Mouse (Mus musculus): ENCODE measurements around the gene Mettl15. TPM values are rescaled to one million over a fixed set of nuclear protein-coding genes. Genes with fewer than 3 reads are reported as not detected.
A peak's percentile ranks its signal among the peaks of the same experiment; 100 is the strongest.

Gene Mettl15
- total RNA-seq (2014; rRNA removed) (5.9 and 10.2 TPM in 2 replicates), polyA plus RNA-seq (2015; fragmentation: Nextera tagmentation; extraction: Ambion mirVana) (7.4 and 9.1 TPM in 2 replicates)

DNA sequence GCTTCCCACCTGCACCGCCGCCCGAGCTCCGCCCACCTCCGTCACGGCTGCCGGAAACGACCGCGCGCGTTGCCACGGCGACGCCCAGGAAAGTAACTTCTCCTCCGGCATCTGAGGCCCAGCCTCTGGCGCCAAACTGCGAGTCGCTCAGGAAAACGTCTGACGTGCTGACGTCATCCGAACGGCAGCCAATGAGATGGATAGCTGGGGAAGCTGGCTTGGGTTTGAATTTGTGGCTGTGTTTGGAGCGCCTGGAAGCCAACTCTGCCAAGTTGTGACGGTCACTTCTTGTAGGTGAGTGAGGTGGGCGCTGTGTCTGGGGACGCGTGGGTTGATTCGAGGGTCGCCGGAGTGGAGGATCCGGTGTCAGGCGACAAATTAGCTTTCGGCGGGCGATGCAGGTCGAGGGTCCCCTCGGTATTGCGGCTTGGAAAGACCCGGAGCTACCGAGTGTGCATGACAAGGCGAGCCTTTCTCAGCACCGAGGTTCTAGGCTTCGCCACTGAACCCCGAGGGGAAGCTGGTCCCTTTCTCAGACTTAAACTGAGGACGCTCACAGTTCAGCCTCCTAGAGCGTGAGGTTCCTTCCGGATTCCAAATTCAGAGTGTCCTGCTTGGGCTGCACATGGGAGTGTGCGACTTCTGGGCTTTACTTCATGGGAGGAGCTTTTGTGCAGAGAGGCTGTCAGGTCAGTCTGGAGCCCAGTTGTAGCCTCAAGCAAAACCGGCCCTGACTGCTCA, at the start of gene Mettl15, which contains the start of gene Kif18a:
Gene Mettl15 (minus strand): TSS at position 149 of the 741 bp plus-strand sequence.
Gene Kif18a (plus strand): TSS at position 139 of the 741 bp plus-strand sequence.
- WGBS = 0% methylated on average over 51 of the region's 51 CpGs
- peak; percentile 98 for ATAC-seq (ENCODE audit: low FRiP score)

DNA sequence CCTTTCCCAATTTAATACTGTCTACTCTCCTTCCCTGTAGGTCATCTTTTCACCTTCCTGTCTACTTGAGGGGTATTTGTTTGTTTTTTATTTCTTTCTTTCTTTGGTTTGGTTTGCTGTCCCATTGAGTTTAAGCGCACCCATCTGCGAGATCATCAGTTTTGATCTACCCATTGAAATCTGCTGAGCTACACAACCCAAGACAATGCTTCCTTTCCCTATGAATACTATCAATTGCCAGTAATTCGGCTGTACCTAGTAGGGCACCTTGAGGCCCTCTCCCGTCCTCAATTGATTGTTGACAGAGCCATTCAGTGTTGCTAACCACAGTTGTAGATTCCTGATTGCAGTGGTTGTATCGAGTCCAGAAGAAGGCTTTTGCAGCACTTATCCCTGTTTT, 30.8 kb upstream of the Mettl15 start:
- Histone ChIP-seq H3K4me3 (ENCODE audit: low read depth, low read length) (no peak overlapping the region), H3K9ac (replicated peaks; ENCODE audit: low read length, poor library complexity, severe bottlenecking) (no peak overlapping the region), H3K27me3 (ENCODE audit: insufficient read depth, low read length) (no peaks in the 10 kb centered on the region), H3K9me3 (ENCODE audit: low read length) (no peaks in the 10 kb centered on the region), H3K27ac (ENCODE audit: low read depth, low read length) (no peak overlapping the region), H3K4me1 (ENCODE audit: insufficient read depth, low read length) (no peaks in the 10 kb centered on the region), H3K4me2 (ENCODE audit: low read depth, low read length, poor library complexity, severe bottlenecking) (no peak overlapping the region), H3K36me3 (ENCODE audit: insufficient read depth, low read length) (no peaks in the 10 kb centered on the region)
- no peak for TF ChIP-seq CTCF (IDR thresholded peaks at IDR 0.05)
- 97% methylated on average over 5 of the region's 5 CpGs for WGBS
- ATAC-seq (ENCODE audit: low FRiP score) (no peak), DNase-seq (ENCODE audit: low spot score) (no peak)

More for the DNA sequence above, at the start of gene Mettl15, which contains the start of gene Kif18a:
- no peaks in the 10 kb centered on the region for H3K36me3 ChIP-seq (ENCODE audit: insufficient read depth, low read length)
- H3K4me1 ChIP-seq (ENCODE audit: insufficient read depth, low read length) = no peaks in the 10 kb centered on the region
- H3K9ac ChIP-seq (replicated peaks; ENCODE audit: low read length, poor library complexity, severe bottlenecking) = peak within 1 kb of the TSS; percentile 71
- H3K9me3 ChIP-seq (ENCODE audit: low read length) = no peaks in the 10 kb centered on the region
- peak; percentile 99 for DNase-seq (ENCODE audit: low spot score)
- H3K4me3 ChIP-seq (ENCODE audit: low read depth, low read length) = peak within 1 kb of the TSS; percentile 60
- H3K4me2 ChIP-seq (ENCODE audit: low read depth, low read length, poor library complexity, severe bottlenecking) = peak within 1 kb of the TSS; percentile 82
- no peak for TF ChIP-seq CTCF (IDR thresholded peaks at IDR 0.05)
- H3K27ac ChIP-seq (ENCODE audit: low read depth, low read length) = peak within 1 kb of the TSS; percentile 64
- no peaks in the 10 kb centered on the region for H3K27me3 ChIP-seq (ENCODE audit: insufficient read depth, low read length)

DNA sequence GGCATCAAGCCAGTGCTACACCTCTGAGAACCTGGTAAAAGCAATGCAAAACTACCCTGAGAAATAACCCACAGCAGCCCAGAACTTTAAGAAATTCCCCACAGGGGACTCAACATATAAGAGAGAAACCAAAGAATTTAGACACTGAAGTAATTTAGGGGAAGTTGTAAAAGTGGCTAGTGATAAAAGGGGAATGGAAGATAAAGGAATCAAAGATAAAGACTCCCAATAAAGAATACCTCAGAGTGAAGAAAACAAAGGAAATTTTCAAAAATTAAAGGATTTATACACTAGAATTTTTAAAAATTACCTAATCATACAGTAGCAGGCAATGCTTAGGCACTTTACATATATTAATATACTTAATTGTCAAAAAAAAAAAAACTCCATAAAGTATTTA, 23.1 kb upstream of the Mettl15 start:
- TF ChIP-seq CTCF (IDR thresholded peaks at IDR 0.05) = no peak
- no peak for DNase-seq (ENCODE audit: low spot score)
- H3K9ac ChIP-seq (replicated peaks; ENCODE audit: low read length, poor library complexity, severe bottlenecking) = no peak overlapping the region
- no peak overlapping the region for H3K27ac ChIP-seq (ENCODE audit: low read depth, low read length)
- no peaks in the 10 kb centered on the region for H3K4me1 ChIP-seq (ENCODE audit: insufficient read depth, low read length)
- ATAC-seq (ENCODE audit: low FRiP score) = no peak
- no peaks in the 10 kb centered on the region for H3K36me3 ChIP-seq (ENCODE audit: insufficient read depth, low read length)
- no peaks in the 10 kb centered on the region for H3K27me3 ChIP-seq (ENCODE audit: insufficient read depth, low read length)
- no peak overlapping the region for H3K4me3 ChIP-seq (ENCODE audit: low read depth, low read length)
- no peaks in the 10 kb centered on the region for H3K9me3 ChIP-seq (ENCODE audit: low read length)
- H3K4me2 ChIP-seq (ENCODE audit: low read depth, low read length, poor library complexity, severe bottlenecking) = no peak overlapping the region

DNA sequence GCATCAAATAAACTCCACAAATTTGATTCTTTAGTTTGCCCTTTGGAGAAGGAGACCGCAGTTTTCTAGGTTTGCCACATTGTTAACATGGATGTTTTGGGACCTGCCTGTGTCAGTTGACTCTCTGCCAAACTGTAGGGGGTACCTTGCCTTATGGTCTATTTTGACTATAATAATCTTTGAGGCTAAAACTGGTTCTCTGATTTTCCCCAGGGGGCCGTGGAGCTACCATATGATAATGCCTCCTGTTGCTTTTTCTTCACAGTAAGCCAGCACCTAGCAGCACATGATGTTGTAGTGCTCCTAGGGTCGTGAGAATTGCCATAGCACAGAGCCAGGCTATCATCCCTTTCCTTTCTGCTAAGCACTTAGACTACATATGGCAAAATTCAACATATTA, 21.7 kb upstream of the Mettl15 start:
- Histone ChIP-seq H3K9me3 (ENCODE audit: low read length) (no peaks in the 10 kb centered on the region), H3K4me3 (ENCODE audit: low read depth, low read length) (no peak overlapping the region), H3K27me3 (ENCODE audit: insufficient read depth, low read length) (no peaks in the 10 kb centered on the region), H3K4me1 (ENCODE audit: insufficient read depth, low read length) (no peaks in the 10 kb centered on the region), H3K9ac (replicated peaks; ENCODE audit: low read length, poor library complexity, severe bottlenecking) (no peak overlapping the region), H3K27ac (ENCODE audit: low read depth, low read length) (no peak overlapping the region), H3K4me2 (ENCODE audit: low read depth, low read length, poor library complexity, severe bottlenecking) (no peak overlapping the region), H3K36me3 (ENCODE audit: insufficient read depth, low read length) (no peaks in the 10 kb centered on the region)
- 92% methylated on average over 3 of the region's 3 CpGs for WGBS
- ATAC-seq (ENCODE audit: low FRiP score) = no peak
- no peak for DNase-seq (ENCODE audit: low spot score)
- TF ChIP-seq CTCF (IDR thresholded peaks at IDR 0.05) = no peak

DNA sequence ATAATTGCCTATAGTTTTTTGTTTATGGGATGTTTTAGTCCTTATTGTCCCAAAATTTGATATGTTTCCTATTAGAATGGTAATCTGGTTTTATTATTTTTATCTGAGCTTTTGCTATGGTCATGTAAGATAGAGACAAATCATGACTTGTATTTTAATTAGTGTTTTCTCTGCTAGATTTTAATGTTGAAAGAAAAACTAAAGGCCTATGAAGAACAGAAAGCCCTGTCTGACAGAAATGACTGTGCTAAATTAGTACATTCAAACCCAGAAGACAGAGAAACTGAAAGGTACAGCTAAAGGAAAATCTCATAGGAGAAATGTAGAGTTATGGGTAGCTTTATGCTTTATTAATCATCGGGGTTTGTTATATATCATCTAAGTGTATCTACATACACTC, 17.6 kb upstream of the Mettl15 start:
- ATAC-seq (ENCODE audit: low FRiP score) = no peak
- TF ChIP-seq CTCF (IDR thresholded peaks at IDR 0.05) = no peak
- WGBS = 94% methylated on average over 1 of the region's 1 CpGs

DNA sequence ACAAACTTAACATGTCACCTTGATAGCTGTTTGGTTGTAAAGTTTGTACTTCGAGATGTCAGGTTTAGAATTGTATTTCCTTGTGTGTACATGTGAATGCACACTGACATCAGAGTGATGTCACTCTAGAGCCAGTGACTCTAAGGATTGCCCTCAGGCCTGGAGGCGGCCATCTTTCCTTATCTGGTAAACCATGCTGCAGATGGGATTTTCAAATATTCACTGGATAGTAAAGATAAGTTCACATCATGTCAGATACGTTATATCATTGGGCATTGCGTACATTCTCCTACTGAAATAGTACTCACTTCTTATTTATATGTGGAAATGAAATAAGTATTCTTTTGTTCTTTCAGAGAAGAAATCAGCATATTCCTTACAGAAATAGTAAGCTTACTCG, 15.7 kb upstream of the Mettl15 start:
- ATAC-seq (ENCODE audit: low FRiP score) (no peak), DNase-seq (ENCODE audit: low spot score) (no peak)
- Histone ChIP-seq H3K27ac (ENCODE audit: low read depth, low read length) (no peak overlapping the region), H3K9ac (replicated peaks; ENCODE audit: low read length, poor library complexity, severe bottlenecking) (no peak overlapping the region), H3K4me1 (ENCODE audit: insufficient read depth, low read length) (no peaks in the 10 kb centered on the region), H3K4me3 (ENCODE audit: low read depth, low read length) (no peak overlapping the region), H3K27me3 (ENCODE audit: insufficient read depth, low read length) (no peaks in the 10 kb centered on the region), H3K4me2 (ENCODE audit: low read depth, low read length, poor library complexity, severe bottlenecking) (no peak overlapping the region), H3K36me3 (ENCODE audit: insufficient read depth, low read length) (no peaks in the 10 kb centered on the region), H3K9me3 (ENCODE audit: low read length) (no peaks in the 10 kb centered on the region)
- TF ChIP-seq CTCF (IDR thresholded peaks at IDR 0.05) = no peak
- 86% methylated on average over 5 of the region's 5 CpGs for WGBS

More for the DNA sequence above, 17.6 kb upstream of the Mettl15 start:
- Histone ChIP-seq H3K27ac (ENCODE audit: low read depth, low read length) (no peak overlapping the region), H3K4me3 (ENCODE audit: low read depth, low read length) (no peak overlapping the region), H3K4me2 (ENCODE audit: low read depth, low read length, poor library complexity, severe bottlenecking) (no peak overlapping the region), H3K4me1 (ENCODE audit: insufficient read depth, low read length) (no peaks in the 10 kb centered on the region), H3K9ac (replicated peaks; ENCODE audit: low read length, poor library complexity, severe bottlenecking) (no peak overlapping the region), H3K9me3 (ENCODE audit: low read length) (no peaks in the 10 kb centered on the region), H3K27me3 (ENCODE audit: insufficient read depth, low read length) (no peaks in the 10 kb centered on the region), H3K36me3 (ENCODE audit: insufficient read depth, low read length) (no peaks in the 10 kb centered on the region)
- no peak for DNase-seq (ENCODE audit: low spot score)
